Mouse (Mus musculus): ENCODE data around the gene Apc2.

- TF ChIP-seq POLR2A (IDR thresholded peaks at IDR 0.05; ENCODE audit: extremely low read depth, insufficient read depth, low read length) (no peak), CTCF (IDR thresholded peaks at IDR 0.05; ENCODE audit: low read depth, low read length) (no peak)
Observed at GRCm38 (mm10) chr10:80304862-80305261, 9.1 kb downstream of the Apc2 start.
